Mouse (Mus musculus) heart, embryonic 10.5 days (tissue): Measurements from ENCODE around the gene Kcnj5. TPM values are rescaled to one million over a fixed set of nuclear protein-coding genes. Genes with fewer than 3 reads are reported as not detected.
A peak's percentile ranks its signal among the peaks of the same experiment; 100 is the strongest.

Source experiments
- DNase-seq: peaks from one replicate; pipeline ENCODE4 v3.0.0-alpha.2; 2017; ENCODE audit warnings: low spot score
- H3K27ac ChIP-seq: fragments of 300-500 bp; sonication (generic); 2 replicates; pipeline ENCODE4 v1.5.1; 2016; ENCODE audit warnings: mild to moderate bottlenecking
- H3K27me3 ChIP-seq: fragments of 300-500 bp; sonication (generic); 2 replicates; pipeline ENCODE4 v1.6.1; 2016; ENCODE audit warnings: mild to moderate bottlenecking; ENCODE audit not compliant: poor library complexity, insufficient read depth, severe bottlenecking
- H3K36me3 ChIP-seq: fragments of 300-500 bp; sonication (generic); 2 replicates; pipeline ENCODE4 v1.6.1; 2016; ENCODE audit warnings: mild to moderate bottlenecking, moderate library complexity
- H3K4me1 ChIP-seq: fragments of 300-500 bp; sonication (generic); 2 replicates; pipeline ENCODE4 v1.6.1; 2016; ENCODE audit warnings: mild to moderate bottlenecking
- H3K4me3 ChIP-seq: fragments of 300-500 bp; sonication (generic); 2 replicates; pipeline ENCODE4 v1.5.1; 2016; ENCODE audit warnings: mild to moderate bottlenecking, moderate library complexity
- H3K9me3 ChIP-seq: fragments of 300-500 bp; sonication (generic); 2 replicates; pipeline ENCODE4 v1.6.1; 2016; ENCODE audit warnings: mild to moderate bottlenecking, moderate library complexity
- WGBS: fragments of 180-500 bp; shearing (Covaris S2); methylation state at CpG from one replicate; pipeline ENCODE4 v1.1.7; 2016; 5-methylcytosine and 5-hydroxymethylcytosine counted together
- polyA plus RNA-seq: library from polyadenylated mRNA; unstranded; fragments of >200 nt; fragmentation: Nextera tagmentation; extraction: Ambion mirVana; gene quantifications from 2 replicates; pipeline ENCODE4 v1.2.1, GENCODE M21; 2016

Kcnj5 gene
- polyA plus RNA-seq, 1 experiment from 2014 or later: 24.1 TPM

DNA sequence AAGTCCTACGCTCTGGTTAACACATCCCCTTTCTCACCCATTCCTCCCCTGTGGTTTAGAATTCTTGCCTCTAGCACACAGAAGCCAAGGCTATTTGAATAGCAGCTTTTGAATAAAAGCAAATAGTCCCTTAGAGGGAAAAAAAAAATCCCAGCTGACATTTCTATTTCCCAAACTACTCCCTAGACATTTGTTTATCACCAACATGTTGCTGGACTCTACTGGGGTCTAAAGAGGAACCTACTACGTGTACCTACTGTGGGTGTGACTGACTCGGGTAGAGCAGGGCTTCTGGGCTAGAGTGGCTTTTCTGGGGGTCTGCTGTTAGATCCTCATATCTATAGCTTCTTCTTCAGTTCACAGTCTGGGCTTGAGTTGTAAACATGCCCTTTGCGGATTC, 31.9 kb downstream of the Kcnj5 start:
- Histone ChIP-seq H3K27ac (peak overlapping the region; percentile 62), H3K9me3 (no peaks in the 10 kb centered on the region), H3K4me1 (peaks cover 52% of the 10 kb centered on the region), H3K36me3 (peaks cover 22% of the 10 kb centered on the region), H3K27me3 (no peaks in the 10 kb centered on the region), H3K4me3 (no peak overlapping the region)
- WGBS: 64% methylated on average over 4 of the region's 4 CpGs
- no peak for DNase-seq

DNA sequence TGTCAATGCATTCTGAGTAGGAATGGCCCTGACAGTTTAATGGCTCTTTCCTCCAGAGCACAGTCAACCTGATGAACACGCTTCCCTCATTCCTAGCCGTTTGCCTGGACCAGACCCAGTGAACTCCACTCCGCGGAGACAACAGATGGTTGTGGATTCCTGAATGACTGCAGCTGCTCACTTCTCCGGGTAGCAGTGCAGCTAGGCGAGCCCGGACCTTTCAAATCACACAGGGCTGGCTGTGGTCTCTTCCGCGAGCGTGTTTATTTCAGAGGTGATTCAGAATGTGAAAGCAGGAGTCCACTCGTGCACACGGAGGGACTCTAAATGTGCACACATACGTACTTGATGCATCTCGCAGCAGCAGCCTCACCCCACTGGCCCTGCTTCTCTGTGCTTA, 32.4 kb downstream of the Kcnj5 start:
- no peak for DNase-seq
- H3K27ac ChIP-seq: 0 out of 2 replicates have a peak overlapping the region, but pooled peaks have one; percentile 22
- H3K4me1 ChIP-seq: peaks cover 50% of the 10 kb centered on the region
- peaks cover 18% of the 10 kb centered on the region for H3K36me3 ChIP-seq
- WGBS: 61% methylated on average over 14 of the region's 14 CpGs
- no peaks in the 10 kb centered on the region for H3K9me3 ChIP-seq
- no peak overlapping the region for H3K4me3 ChIP-seq
- H3K27me3 ChIP-seq: no peaks in the 10 kb centered on the region

DNA sequence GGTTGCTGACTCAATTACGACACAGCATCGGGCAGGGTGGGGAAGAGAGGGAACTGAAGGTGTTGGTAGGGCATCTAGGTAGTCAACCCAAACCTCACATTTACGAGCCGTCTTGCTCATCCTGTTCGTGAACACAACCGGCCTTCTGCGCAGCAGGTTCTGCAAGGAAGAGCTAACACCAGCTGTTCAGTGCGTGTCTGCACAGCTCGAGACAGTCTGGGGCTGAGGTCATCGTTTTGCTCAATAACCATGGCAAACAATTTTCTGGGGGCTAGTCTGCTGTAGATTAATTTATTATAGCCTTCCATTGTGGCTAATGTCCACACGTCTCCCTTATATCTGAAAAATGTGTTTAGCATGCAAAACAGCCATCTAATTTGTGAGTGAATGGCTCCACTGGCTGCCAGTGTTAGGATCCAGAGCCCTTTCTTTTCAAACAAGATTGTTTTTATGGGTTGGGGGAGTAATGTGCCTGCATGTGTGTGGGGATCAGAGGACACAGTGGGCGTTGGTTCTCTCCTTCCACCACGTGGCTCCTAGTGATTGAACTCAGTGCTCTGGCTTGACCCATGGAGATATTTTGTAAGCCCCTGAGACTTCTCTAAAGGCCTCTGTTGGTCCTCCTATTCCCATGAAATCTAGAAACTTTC, 41.5 kb downstream of the Kcnj5 start:
- WGBS: 85% methylated on average over 13 of the region's 13 CpGs
- Histone ChIP-seq H3K27ac (no peak overlapping the region), H3K4me3 (no peak overlapping the region), H3K9me3 (no peaks in the 10 kb centered on the region), H3K4me1 (no peaks in the 10 kb centered on the region), H3K27me3 (no peaks in the 10 kb centered on the region), H3K36me3 (no peaks in the 10 kb centered on the region)
- no peak for DNase-seq

DNA sequence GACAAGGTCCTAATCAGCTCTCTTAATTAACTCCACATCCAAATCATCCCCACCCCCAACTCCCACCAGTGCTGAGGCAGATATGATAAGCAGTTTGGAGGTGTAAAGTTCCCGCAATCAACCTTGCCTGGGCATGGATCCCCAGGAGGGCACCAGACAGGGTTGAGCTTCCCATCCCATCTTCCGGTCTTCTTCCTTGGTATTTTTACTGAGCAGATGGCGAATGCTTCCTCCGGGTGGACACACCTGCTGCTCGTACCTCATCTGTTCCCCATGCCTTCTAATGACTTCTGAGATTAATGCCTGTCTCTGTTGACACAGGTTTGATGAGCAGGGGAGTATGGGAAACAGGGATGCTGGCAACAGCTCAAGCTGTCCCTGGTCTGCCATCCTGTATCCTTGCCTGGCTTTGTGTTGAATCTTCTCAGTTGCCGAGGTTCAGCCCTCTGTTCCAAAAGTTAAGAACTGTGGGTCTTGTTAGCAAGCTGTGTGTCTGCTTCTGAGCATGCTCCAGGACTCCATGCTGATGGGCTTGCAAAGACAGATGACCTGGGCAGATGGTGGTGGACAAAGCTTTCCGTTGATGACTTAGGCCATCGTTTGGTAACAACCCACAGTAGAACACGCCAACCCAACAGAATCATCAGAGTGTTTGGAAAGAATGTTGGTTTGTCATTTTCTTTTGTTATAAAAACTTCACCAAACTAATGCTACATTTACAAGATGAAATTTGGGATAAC, 48.9 kb downstream of the Kcnj5 start:
- DNase-seq: no peak
- no peaks in the 10 kb centered on the region for H3K36me3 ChIP-seq
- H3K27me3 ChIP-seq: no peaks in the 10 kb centered on the region
- no peak overlapping the region for H3K4me3 ChIP-seq
- no peaks in the 10 kb centered on the region for H3K9me3 ChIP-seq
- 77% methylated on average over 9 of the region's 9 CpGs for WGBS
- H3K27ac ChIP-seq: no peak overlapping the region
- peaks cover 20% of the 10 kb centered on the region for H3K4me1 ChIP-seq

DNA sequence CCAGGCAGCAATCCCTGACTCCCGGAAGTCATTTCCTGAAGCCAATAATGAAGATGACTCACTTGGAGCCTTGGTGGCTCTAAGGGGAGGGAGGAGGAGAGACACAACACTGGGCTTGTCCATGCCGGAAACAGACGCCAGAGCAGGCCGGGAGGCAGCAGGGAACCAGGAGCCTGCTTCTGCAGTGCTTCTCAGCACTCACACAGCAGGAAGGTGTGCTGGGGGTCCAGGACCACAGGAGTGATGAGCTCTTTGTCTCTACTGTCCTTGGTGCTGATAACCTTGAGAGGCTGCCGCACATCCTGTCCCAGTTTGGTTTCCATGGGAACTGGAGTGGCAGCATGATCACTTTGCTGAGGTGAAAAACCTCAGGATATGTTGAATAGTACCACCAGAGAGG, 51.5 kb downstream of the Kcnj5 start:
- no peak for DNase-seq
- Histone ChIP-seq H3K27me3 (no peaks in the 10 kb centered on the region), H3K9me3 (no peaks in the 10 kb centered on the region), H3K4me3 (no peak overlapping the region), H3K4me1 (peaks cover 20% of the 10 kb centered on the region), H3K27ac (no peak overlapping the region), H3K36me3 (no peaks in the 10 kb centered on the region)
- 13% methylated on average over 5 of the region's 5 CpGs for WGBS

DNA sequence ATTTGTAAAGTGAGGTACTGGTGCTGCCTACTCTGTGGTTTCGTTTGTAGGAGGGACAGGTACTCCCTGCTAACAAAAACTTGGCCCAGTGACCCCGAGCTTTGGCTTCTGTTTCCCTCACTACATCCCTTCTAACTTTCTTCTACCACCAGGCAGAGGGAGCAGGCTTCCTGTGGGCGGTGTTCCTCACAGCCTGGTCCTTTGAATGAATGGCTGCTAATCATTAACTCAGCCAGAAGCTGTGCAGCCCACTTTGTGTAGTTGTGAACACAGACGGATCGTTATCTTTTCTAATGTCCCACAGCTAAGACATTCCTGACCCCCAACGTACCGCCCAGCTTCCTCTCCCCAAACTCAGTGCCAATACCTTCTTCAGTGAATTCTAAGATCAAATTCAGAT, 52.5 kb downstream of the Kcnj5 start:
- H3K27me3 ChIP-seq: no peaks in the 10 kb centered on the region
- 49% methylated on average over 7 of the region's 7 CpGs for WGBS
- H3K27ac ChIP-seq: no peak overlapping the region
- no peak for DNase-seq
- peaks cover 20% of the 10 kb centered on the region for H3K4me1 ChIP-seq
- H3K9me3 ChIP-seq: no peaks in the 10 kb centered on the region
- no peaks in the 10 kb centered on the region for H3K36me3 ChIP-seq
- H3K4me3 ChIP-seq: no peak overlapping the region

DNA sequence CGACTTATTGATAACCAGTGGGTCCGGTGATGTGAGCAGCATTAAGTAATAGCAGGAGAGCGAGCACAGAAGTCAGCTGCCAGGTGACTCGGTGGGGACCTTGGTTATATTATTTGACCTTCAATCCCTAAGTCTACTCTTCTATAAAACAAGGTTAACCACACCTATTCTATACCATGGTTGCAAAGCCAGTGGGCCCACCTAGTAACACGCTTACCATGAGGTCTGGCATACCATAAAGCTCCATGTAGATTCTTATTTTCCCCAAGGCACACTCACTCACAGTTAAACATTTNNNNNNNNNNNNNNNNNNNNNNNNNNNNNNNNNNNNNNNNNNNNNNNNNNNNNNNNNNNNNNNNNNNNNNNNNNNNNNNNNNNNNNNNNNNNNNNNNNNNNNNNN, 60.6 kb downstream of the Kcnj5 start:
- Histone ChIP-seq H3K9me3 (no peaks in the 10 kb centered on the region), H3K4me3 (no peak overlapping the region), H3K4me1 (peaks cover 15% of the 10 kb centered on the region), H3K27me3 (no peaks in the 10 kb centered on the region), H3K36me3 (no peaks in the 10 kb centered on the region), H3K27ac (no peak overlapping the region)
- 90% methylated on average over 5 of the region's 5 CpGs for WGBS
- DNase-seq: no peak

DNA sequence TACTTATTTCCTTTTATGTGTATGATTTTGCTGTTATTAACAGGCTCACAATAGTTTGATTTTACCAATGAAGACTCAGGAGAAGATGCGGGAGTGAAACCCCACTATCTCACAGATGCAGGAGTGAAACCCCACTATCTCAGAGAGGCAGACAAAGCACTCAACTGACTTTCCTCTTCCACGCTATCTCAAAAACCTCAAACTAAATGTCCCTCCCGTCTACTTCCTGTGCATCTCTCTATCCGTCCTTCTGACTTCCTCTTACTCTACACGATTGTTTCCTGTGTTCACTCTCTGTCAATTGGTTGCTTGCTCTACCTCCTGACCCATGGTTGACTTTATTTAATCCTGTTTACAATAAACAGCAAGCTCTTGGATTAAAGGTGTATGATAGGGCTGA, 63.7 kb downstream of the Kcnj5 start:
- peaks cover 15% of the 10 kb centered on the region for H3K4me1 ChIP-seq
- 53% methylated on average over 5 of the region's 5 CpGs for WGBS

DNA sequence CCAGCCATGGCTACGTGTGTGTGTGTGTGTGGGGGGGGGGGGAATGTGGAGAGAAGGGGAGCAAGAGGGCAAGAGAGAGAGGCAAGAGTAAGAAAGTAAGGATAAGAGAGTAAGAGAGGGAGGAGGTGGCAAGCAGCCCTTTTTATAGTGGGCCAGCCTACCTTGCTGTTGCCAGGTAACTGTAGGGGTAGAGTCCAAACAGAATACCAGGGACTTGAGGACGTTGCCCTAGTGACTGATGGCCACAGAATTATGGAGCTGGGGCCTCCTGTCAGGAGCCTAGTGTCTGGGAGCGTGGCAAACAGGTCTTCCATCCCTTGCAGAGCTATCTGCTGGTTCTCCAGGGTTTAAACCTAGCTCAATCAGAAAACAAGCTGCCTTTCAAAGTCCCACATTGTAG, 64.4 kb downstream of the Kcnj5 start:
- 54% methylated on average over 3 of the region's 3 CpGs for WGBS
- Histone ChIP-seq H3K9me3 (no peaks in the 10 kb centered on the region), H3K27ac (no peak overlapping the region; the same call in 1 of the 2 replicates), H3K4me3 (no peak overlapping the region), H3K27me3 (no peaks in the 10 kb centered on the region), H3K36me3 (no peaks in the 10 kb centered on the region), H3K4me1 (peaks cover 15% of the 10 kb centered on the region)
- DNase-seq: no peak

More for the DNA sequence above, 63.7 kb downstream of the Kcnj5 start:
- no peaks in the 10 kb centered on the region for H3K9me3 ChIP-seq
- H3K4me3 ChIP-seq: no peak overlapping the region
- no peaks in the 10 kb centered on the region for H3K27me3 ChIP-seq
- no peak overlapping the region for H3K27ac ChIP-seq
- DNase-seq: no peak
- no peaks in the 10 kb centered on the region for H3K36me3 ChIP-seq

DNA sequence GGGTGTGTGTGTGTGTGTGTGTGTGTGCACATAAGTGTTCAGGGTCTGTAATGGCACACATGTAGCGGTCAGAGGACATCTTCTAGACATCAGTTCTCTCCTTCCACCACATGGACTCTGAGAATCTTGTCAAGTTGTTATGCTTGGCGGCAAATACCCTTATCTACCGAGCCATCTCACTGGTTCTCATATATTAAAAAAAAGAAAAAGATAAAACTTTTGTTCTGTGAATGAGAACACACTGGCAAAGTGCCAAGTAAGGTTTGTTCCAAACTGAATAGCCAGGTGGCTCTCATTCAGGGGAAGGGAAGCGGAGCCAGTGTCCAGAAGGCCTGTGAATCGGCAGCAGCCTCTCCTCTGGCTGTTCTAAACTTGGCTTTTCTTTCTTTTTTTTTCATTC, 66.1 kb downstream of the Kcnj5 start:
- Histone ChIP-seq H3K27me3 (no peaks in the 10 kb centered on the region), H3K9me3 (no peaks in the 10 kb centered on the region), H3K4me1 (peaks cover 15% of the 10 kb centered on the region), H3K27ac (no peak overlapping the region), H3K4me3 (no peak overlapping the region), H3K36me3 (no peaks in the 10 kb centered on the region)
- WGBS: 84% methylated on average over 5 of the region's 5 CpGs
- DNase-seq: no peak

DNA sequence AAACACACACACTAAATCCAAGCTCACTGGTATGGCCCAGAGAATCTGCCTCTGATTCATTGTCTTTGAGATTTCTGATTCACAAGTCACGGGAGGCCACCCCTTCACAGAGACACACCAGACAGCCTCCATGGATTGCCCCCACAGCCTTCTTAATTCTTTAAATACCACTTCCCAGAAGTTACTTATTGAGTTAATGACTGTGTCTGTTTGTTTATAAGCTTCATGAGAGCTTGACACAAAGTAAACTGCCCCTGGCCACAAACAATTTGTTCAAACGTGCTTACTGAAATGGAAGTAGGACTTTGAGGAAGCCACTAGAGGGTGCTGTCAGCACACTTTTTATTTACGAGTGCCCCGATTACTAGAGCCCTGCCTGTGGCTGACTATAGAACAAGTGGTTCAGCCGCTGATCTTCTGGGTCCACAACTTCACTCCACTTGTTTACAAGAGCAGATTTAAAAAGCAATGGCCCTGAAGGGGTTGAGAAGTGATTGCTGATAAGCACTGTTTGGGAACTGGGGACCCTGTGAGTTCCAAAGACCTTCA, 72.2 kb downstream of the Kcnj5 start:
- H3K4me3 ChIP-seq: no peak overlapping the region

More for the DNA sequence above, 72.2 kb downstream of the Kcnj5 start:
- WGBS: 16% methylated on average over 5 of the region's 5 CpGs
- DNase-seq: no peak
- Histone ChIP-seq H3K36me3 (no peaks in the 10 kb centered on the region), H3K27me3 (no peaks in the 10 kb centered on the region), H3K9me3 (no peaks in the 10 kb centered on the region), H3K27ac (no peak overlapping the region), H3K4me1 (no peaks in the 10 kb centered on the region)
